Mouse (Mus musculus) liver, postnatal 0 days (tissue): ENCODE results near the gene Hoxb5. TPM values are rescaled to one million over a fixed set of nuclear protein-coding genes. Genes with fewer than 3 reads are reported as not detected.

Experiments
- ATAC-seq: fragments of 200-750 bp; cut with Nextera tagmentation; 2 replicates; pipeline ENCODE4 v1.8.0; 2017; ENCODE audit warnings: mild to moderate bottlenecking, moderate library complexity
- DNase-seq: peaks from one replicate; pipeline ENCODE4 v3.0.0-alpha.2; 2016
- H3K27ac ChIP-seq: fragments of 300-500 bp; sonication (generic); 2 replicates; pipeline ENCODE4 v1.5.1; 2014; ENCODE audit warnings: antibody characterized with exemption, moderate library complexity, mild to moderate bottlenecking, low read depth
- H3K27me3 ChIP-seq: fragments of 300-500 bp; sonication (generic); 2 replicates; pipeline ENCODE4 v1.6.1; 2014; ENCODE audit warnings: low read length, control low read depth, mixed read lengths; ENCODE audit not compliant: insufficient read depth
- H3K36me3 ChIP-seq: fragments of 300-500 bp; sonication (generic); replicated peaks from 2 replicates; pipeline ENCODE4 v1.6.1; 2014; ENCODE audit warnings: mild to moderate bottlenecking, control low read depth, low read length, moderate library complexity, mixed read lengths; ENCODE audit not compliant: insufficient read depth
- H3K4me1 ChIP-seq: fragments of 300-500 bp; sonication (generic); 2 replicates; pipeline ENCODE4 v1.6.1; 2014; ENCODE audit warnings: antibody characterized with exemption, mild to moderate bottlenecking, control low read depth; ENCODE audit not compliant: insufficient read depth
- H3K4me2 ChIP-seq: fragments of 300-500 bp; sonication (generic); 2 replicates; pipeline ENCODE4 v1.6.1; 2014; ENCODE audit warnings: low read depth, mild to moderate bottlenecking, low read length, moderate library complexity, mixed read lengths
- H3K4me3 ChIP-seq: fragments of 300-500 bp; sonication (generic); 2 replicates; pipeline ENCODE4 v1.5.1; 2014; ENCODE audit warnings: low read depth, low read length
- H3K9ac ChIP-seq: fragments of 300-500 bp; sonication (generic); replicated peaks from 2 replicates; pipeline ENCODE4 v1.6.1; 2014; ENCODE audit warnings: mild to moderate bottlenecking, moderate library complexity
- H3K9me3 ChIP-seq: fragments of 300-500 bp; sonication (generic); 2 replicates; pipeline ENCODE4 v1.6.1; 2016; ENCODE audit warnings: mild to moderate bottlenecking, control low read depth, low read length, mixed read lengths
- CTCF ChIP-seq: sonication (generic); IDR thresholded peaks from 2 replicates; pipeline ENCODE4 v1.5.1; 2016; ENCODE audit warnings: antibody characterized with exemption, low read depth
- EP300 ChIP-seq: IDR thresholded peaks from 2 replicates; pipeline ENCODE4 v1.6.1; 2016; ENCODE audit warnings: antibody characterized with exemption, low read depth, mild to moderate bottlenecking
- WGBS: fragments of 180-500 bp; shearing (Covaris S2); extraction: QIAGEN DNeasy Blood & Tissue Kit; methylation state at CpG from one replicate; pipeline ENCODE4 v1.1.7; 2014; ENCODE audit not compliant: insufficient replicate concordance; 5-methylcytosine and 5-hydroxymethylcytosine counted together
- polyA plus RNA-seq: library from polyadenylated mRNA; unstranded; fragments of >200 nt; fragmentation: Nextera tagmentation; extraction: Ambion mirVana; gene quantifications from 2 replicates; pipeline ENCODE4 v1.2.1, GENCODE M21; 2015

Hoxb5 gene
- polyA plus RNA-seq, 1 experiment from 2014 or later, result 0.75 TPM

DNA sequence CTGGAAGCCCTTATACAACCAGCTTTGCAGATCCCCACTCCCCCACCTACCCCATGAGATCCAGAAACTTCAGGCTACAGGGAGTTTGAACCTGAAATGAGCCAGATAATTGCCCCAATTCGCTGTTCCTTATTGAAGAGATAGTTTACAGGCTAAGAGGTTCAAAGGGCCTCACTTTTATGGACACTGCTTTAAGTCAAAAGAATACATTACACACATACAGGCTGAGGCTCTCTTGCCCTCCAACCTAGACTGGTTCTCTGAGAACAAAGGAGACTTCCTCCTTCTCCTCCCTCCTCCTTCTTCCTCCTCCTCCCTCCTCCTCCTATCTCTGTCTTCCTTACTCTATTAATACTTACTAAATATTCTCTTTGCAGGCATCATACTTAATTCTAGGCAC, 43.6 kb upstream of the Hoxb5 start:
- no peak overlapping the region for H3K27ac ChIP-seq
- TF ChIP-seq EP300, result no peak
- TF ChIP-seq CTCF, result no peak
- H3K9me3 ChIP-seq, result no peaks in the 10 kb centered on the region
- H3K4me1 ChIP-seq, result no peaks in the 10 kb centered on the region
- no peak for DNase-seq
- no peaks in the 10 kb centered on the region for H3K36me3 ChIP-seq
- 11% methylated on average over 1 of the region's 1 CpGs for WGBS
- H3K4me2 ChIP-seq, result no peak overlapping the region
- H3K9ac ChIP-seq, result no peak overlapping the region
- no peak overlapping the region for H3K4me3 ChIP-seq
- ATAC-seq, result no peak
- peaks cover 97% of the 10 kb centered on the region for H3K27me3 ChIP-seq

DNA sequence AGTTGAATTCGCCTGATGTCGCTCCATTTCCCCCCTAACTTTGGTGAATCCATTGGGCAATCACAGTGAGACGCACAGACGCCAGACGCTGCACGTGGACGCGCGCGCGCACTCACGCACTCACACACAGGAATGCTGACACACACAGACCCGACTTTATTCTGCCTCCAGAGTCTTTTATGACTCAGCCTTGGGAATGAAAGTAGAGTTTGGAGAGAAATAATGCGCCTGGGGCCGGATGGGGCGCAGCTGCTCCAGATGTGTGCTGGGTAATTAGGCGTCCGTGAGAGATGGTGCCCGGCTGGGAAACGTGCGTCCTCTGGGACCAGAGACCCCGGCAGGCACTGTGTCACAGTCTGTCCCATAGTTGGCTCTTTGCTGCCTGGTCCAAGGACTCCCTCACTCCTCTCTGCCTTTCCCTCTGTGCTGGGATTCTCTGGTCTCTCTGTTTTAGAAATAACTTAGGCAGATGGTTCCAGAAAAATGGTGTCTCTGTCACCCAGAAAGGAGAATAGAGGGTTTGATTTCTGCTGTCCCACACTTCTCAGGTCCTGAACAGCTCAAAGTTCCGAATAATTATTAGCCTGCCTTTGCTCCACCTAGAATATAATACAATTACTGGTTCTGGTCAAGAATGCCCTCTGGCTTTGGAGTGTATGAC, 42.7 kb upstream of the Hoxb5 start:
- H3K9me3 ChIP-seq, result no peaks in the 10 kb centered on the region
- DNase-seq (no peak), ATAC-seq (no peak)
- 11% methylated on average over 23 of the region's 23 CpGs for WGBS
- TF ChIP-seq CTCF (no peak), EP300 (no peak)
- H3K27ac ChIP-seq, result no peak overlapping the region
- H3K27me3 ChIP-seq, result peaks cover 97% of the 10 kb centered on the region
- H3K4me2 ChIP-seq, result no peak overlapping the region
- H3K36me3 ChIP-seq, result no peaks in the 10 kb centered on the region
- H3K9ac ChIP-seq, result no peak overlapping the region
- H3K4me1 ChIP-seq, result no peaks in the 10 kb centered on the region
- no peak overlapping the region for H3K4me3 ChIP-seq

GRCm38 (mm10) chr11:96261323-96261890, 41.7 kb upstream of the Hoxb5 start:
- TF ChIP-seq EP300 (no peak), CTCF (peak; percentile 75)
- Histone ChIP-seq H3K4me2 (no peak overlapping the region), H3K27ac (no peak overlapping the region), H3K9ac (no peak overlapping the region), H3K9me3 (no peaks in the 10 kb centered on the region), H3K36me3 (no peaks in the 10 kb centered on the region), H3K4me3 (no peak overlapping the region), H3K4me1 (no peaks in the 10 kb centered on the region), H3K27me3 (peaks cover 97% of the 10 kb centered on the region)
- ATAC-seq (no peak), DNase-seq (peak; percentile 76)
- 4% methylated on average over 24 of the region's 24 CpGs for WGBS

DNA sequence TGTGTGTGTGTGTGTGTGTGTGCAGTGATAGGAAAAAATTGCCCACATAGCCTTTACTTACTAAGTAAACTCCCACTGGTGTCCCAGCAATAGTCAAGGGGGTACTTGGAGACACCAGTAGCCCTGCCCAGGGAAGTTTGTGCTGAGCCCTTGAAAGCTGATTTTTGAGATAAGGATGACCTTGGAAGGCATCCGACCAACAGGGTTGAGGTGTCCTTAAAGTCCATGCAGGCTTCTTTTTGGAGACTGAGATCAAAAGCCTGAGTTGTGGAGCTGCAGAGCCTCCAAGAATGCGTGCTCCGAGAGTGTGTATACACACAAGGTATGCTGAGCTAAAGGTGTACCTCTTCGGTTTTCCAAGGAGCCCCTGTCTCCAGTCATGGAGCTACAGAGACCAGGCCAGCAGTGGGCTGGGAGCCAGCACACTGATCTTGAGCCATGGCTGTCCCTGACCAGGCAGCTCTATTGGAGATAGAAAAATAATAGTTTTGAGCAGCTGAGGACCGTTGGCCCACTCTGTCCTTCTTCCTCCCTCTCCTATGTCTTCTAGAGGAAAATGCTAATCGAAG, 40.8 kb upstream of the Hoxb5 start:
- ATAC-seq (no peak), DNase-seq (no peak)
- Histone ChIP-seq H3K9ac (no peak overlapping the region), H3K36me3 (no peaks in the 10 kb centered on the region), H3K27ac (no peak overlapping the region), H3K4me3 (no peak overlapping the region), H3K4me2 (no peak overlapping the region), H3K9me3 (no peaks in the 10 kb centered on the region), H3K4me1 (no peaks in the 10 kb centered on the region), H3K27me3 (peaks cover 97% of the 10 kb centered on the region)
- 27% methylated on average over 6 of the region's 6 CpGs for WGBS
- TF ChIP-seq CTCF (no peak), EP300 (no peak)

- TF ChIP-seq EP300, result no peak
- TF ChIP-seq CTCF, result no peak
- H3K27me3 ChIP-seq, result peaks cover 98% of the 10 kb centered on the region
- H3K4me1 ChIP-seq, result no peaks in the 10 kb centered on the region
- H3K36me3 ChIP-seq, result no peaks in the 10 kb centered on the region
- no peak overlapping the region for H3K27ac ChIP-seq
- DNase-seq, result no peak
- no peak for ATAC-seq
- WGBS, result 9% methylated on average over 33 of the region's 33 CpGs
- no peak overlapping the region for H3K4me2 ChIP-seq
- no peak overlapping the region for H3K4me3 ChIP-seq
- H3K9me3 ChIP-seq, result no peaks in the 10 kb centered on the region
- H3K9ac ChIP-seq, result no peak overlapping the region
Observed at GRCm38 (mm10) chr11:96263636-96264389, 39.3 kb upstream of the Hoxb5 start.

- Histone ChIP-seq H3K27ac (no peak overlapping the region), H3K4me3 (no peak overlapping the region), H3K27me3 (peaks cover 98% of the 10 kb centered on the region), H3K9ac (no peak overlapping the region), H3K36me3 (no peaks in the 10 kb centered on the region), H3K4me2 (no peak overlapping the region), H3K9me3 (no peaks in the 10 kb centered on the region), H3K4me1 (no peaks in the 10 kb centered on the region)
- DNase-seq (no peak), ATAC-seq (no peak)
- TF ChIP-seq CTCF (no peak), EP300 (no peak)
- WGBS, result 37% methylated on average over 8 of the region's 8 CpGs
Observed at GRCm38 (mm10) chr11:96264390-96265020, 38.6 kb upstream of the Hoxb5 start.
